Mouse (Mus musculus) spleen, adult 2 months (tissue): Measurements from ENCODE around the gene Arpp19. TPM values are rescaled to one million over a fixed set of nuclear protein-coding genes. Genes with fewer than 3 reads are reported as not detected.

Experiments
- DNase-seq, 2 experiments: peaks; one replicate each; pipeline versions ENCODE4 v3.0.0 to v3.0.0-alpha.2; 2012 to 2021; ENCODE audit warnings: low spot score in 2 of 2, low read depth in 1 of 2
- H3K27ac ChIP-seq: fragments of 200-500 bp; 2 replicates; pipeline ENCODE4 v1.5.1; 2012; ENCODE audit warnings: low read length, inconsistent platforms; ENCODE audit not compliant: insufficient read depth
- H3K27me3 ChIP-seq: fragments of 200-500 bp; 2 replicates; pipeline ENCODE4 v1.6.1; 2012; ENCODE audit warnings: mild to moderate bottlenecking, moderate library complexity, low read length, inconsistent platforms; ENCODE audit not compliant: control insufficient read depth, insufficient read depth
- H3K36me3 ChIP-seq: fragments of 200-500 bp; 2 replicates; pipeline ENCODE4 v1.6.1; 2012; ENCODE audit warnings: mild to moderate bottlenecking, low read length, inconsistent platforms; ENCODE audit not compliant: control insufficient read depth, insufficient read depth
- H3K4me1 ChIP-seq: fragments of 200-500 bp; 2 replicates; pipeline ENCODE4 v1.6.1; 2011; ENCODE audit warnings: inconsistent platforms; ENCODE audit not compliant: control insufficient read depth, insufficient read depth, insufficient read length
- H3K4me3 ChIP-seq: fragments of 200-500 bp; 2 replicates; pipeline ENCODE4 v1.5.1; 2011; ENCODE audit warnings: mild to moderate bottlenecking, inconsistent platforms; ENCODE audit not compliant: insufficient read depth, insufficient read length; ENCODE audit errors: extremely low read depth
- CTCF ChIP-seq: fragments of 200-500 bp; IDR thresholded peaks from 2 replicates; pipeline ENCODE4 v1.5.1; 2011; ENCODE audit warnings: mild to moderate bottlenecking, inconsistent platforms; ENCODE audit not compliant: insufficient read depth, insufficient read length, insufficient replicate concordance; ENCODE audit errors: extremely low read depth
- POLR2A ChIP-seq: fragments of 200-500 bp; IDR thresholded peaks from 2 replicates; pipeline ENCODE4 v1.6.1; 2011; ENCODE audit warnings: low read depth, low read length, inconsistent platforms
- WGBS: fragments of 180-500 bp; shearing (Covaris S2); methylation state at CpG from one replicate; pipeline ENCODE4 v1.1.7; 2018; 5-methylcytosine and 5-hydroxymethylcytosine counted together
- polyA plus RNA-seq: library from polyadenylated mRNA; depleted of rRNA; stranded (reverse); fragments of >200 nt; gene quantifications from 2 replicates; pipeline ENCODE4 v1.2.3, GENCODE M21; 2012; rRNA removed

The Arpp19 gene
- polyA plus RNA-seq, result 4.7 and 6.1 TPM in 2 replicates

- peaks cover 4% of the 10 kb centered on the region; the same call in 1 of the 2 replicates for H3K4me1 ChIP-seq
- H3K36me3 ChIP-seq, result no peaks in the 10 kb centered on the region
- DNase-seq, result peak; percentile 61 to 83
Measured at GRCm38 (mm10) chr9:75037451-75038356, at the start of gene Arpp19. Gene Arpp19, plus strand, starts transcription at chr9:75037614.

GRCm38 (mm10) chr9:74988893-74989460 is 48.4 kb upstream of the Arpp19 start:
- peaks cover 22% of the 10 kb centered on the region for H3K4me1 ChIP-seq
- H3K4me3 ChIP-seq, result no peak overlapping the region
- no peaks in the 10 kb centered on the region for H3K27me3 ChIP-seq
- no peak overlapping the region for H3K27ac ChIP-seq
- WGBS, result 91% methylated on average over 7 of the region's 7 CpGs
- TF ChIP-seq CTCF, result no peak
- DNase-seq, result no peak
- H3K36me3 ChIP-seq, result no peaks in the 10 kb centered on the region

More at GRCm38 (mm10) chr9:75037451-75038356, at the start of gene Arpp19:
- Histone ChIP-seq H3K27me3 (no peaks in the 10 kb centered on the region), H3K4me3 (peak within 1 kb of the TSS; percentile 95), H3K27ac (peak within 1 kb of the TSS; percentile 66)
- TF ChIP-seq POLR2A (peak; percentile 87), CTCF (no peak)
- WGBS, result under 1% methylated on average over 67 of the region's 73 CpGs

- no peak for DNase-seq
- Histone ChIP-seq H3K4me1 (peaks cover 24% of the 10 kb centered on the region), H3K4me3 (no peak overlapping the region), H3K27ac (no peak overlapping the region), H3K27me3 (no peaks in the 10 kb centered on the region), H3K36me3 (no peaks in the 10 kb centered on the region)
- no peak for TF ChIP-seq POLR2A
- TF ChIP-seq CTCF, result no peak
- WGBS, result 70% methylated on average over 2 of the region's 2 CpGs
Measured at GRCm38 (mm10) chr9:74989990-74990389, 47.4 kb upstream of the Arpp19 start.

- H3K27ac ChIP-seq, result no peak overlapping the region
- DNase-seq, result no peak
- TF ChIP-seq CTCF, result no peak
- no peak for TF ChIP-seq POLR2A
- no peak overlapping the region for H3K4me3 ChIP-seq
- peaks cover 2% of the 10 kb centered on the region; the same call in 1 of the 2 replicates for H3K36me3 ChIP-seq
- peaks cover 3% of the 10 kb centered on the region; the same call in 1 of the 2 replicates for H3K4me1 ChIP-seq
- H3K27me3 ChIP-seq, result no peaks in the 10 kb centered on the region
- 82% methylated on average over 10 of the region's 10 CpGs for WGBS
Measured at GRCm38 (mm10) chr9:74994611-74995257, 42.7 kb upstream of the Arpp19 start.

- 31% methylated on average over 2 of the region's 2 CpGs for WGBS
- DNase-seq, result no peak
- Histone ChIP-seq H3K4me3 (no peak overlapping the region), H3K36me3 (peaks cover 5% of the 10 kb centered on the region), H3K27me3 (no peaks in the 10 kb centered on the region), H3K4me1 (peaks cover 2% of the 10 kb centered on the region; the same call in 1 of the 2 replicates), H3K27ac (0 out of 2 replicates have a peak overlapping the region, but pooled peaks have one; percentile 2)
- TF ChIP-seq POLR2A, result no peak
- TF ChIP-seq CTCF, result no peak
Measured at GRCm38 (mm10) chr9:74996349-74996748, 41.1 kb upstream of the Arpp19 start.

- H3K4me1 ChIP-seq, result peaks cover 2% of the 10 kb centered on the region; the same call in 1 of the 2 replicates
- H3K36me3 ChIP-seq, result peaks cover 5% of the 10 kb centered on the region
- no peak overlapping the region for H3K4me3 ChIP-seq
- H3K27me3 ChIP-seq, result no peaks in the 10 kb centered on the region
- H3K27ac ChIP-seq, result no peak overlapping the region
- DNase-seq, result no peak
- no peak for TF ChIP-seq POLR2A
- no peak for TF ChIP-seq CTCF
Measured at GRCm38 (mm10) chr9:74997976-74998375, 39.4 kb upstream of the Arpp19 start.
